Mouse (Mus musculus): Measurements from ENCODE around the gene Gm10337.

The Gm10337 gene

GRCm38 (mm10) chr15:102517976-102518858 lies 14.7 kb downstream of the Gm10337 start, which contains the start of gene Tarbp2:
Gene Tarbp2, plus strand, starts transcription at chr15:102518192.
- DNase-seq = peak; percentile 100

- DNase-seq = no peak
Observed at GRCm38 (mm10) chr15:102518859-102519201, 15.3 kb downstream of the Gm10337 start.

- DNase-seq = no peak
Observed at GRCm38 (mm10) chr15:102519211-102520141, 16.0 kb downstream of the Gm10337 start.

- no peak for DNase-seq
Observed at GRCm38 (mm10) chr15:102520416-102520815, 16.9 kb downstream of the Gm10337 start.

GRCm38 (mm10) chr15:102521480-102521879 lies 18.0 kb downstream of the Gm10337 start:
- DNase-seq = no peak

GRCm38 (mm10) chr15:102524892-102525485 lies 21.5 kb downstream of the Gm10337 start, which contains the start of gene Npff:
Gene Npff, minus strand, starts transcription at chr15:102524942.
- DNase-seq = peak; percentile 87

- no peak for DNase-seq
Observed at GRCm38 (mm10) chr15:102526111-102527002, 22.8 kb downstream of the Gm10337 start.

GRCm38 (mm10) chr15:102527936-102528335 lies 24.4 kb downstream of the Gm10337 start:
- DNase-seq = no peak

GRCm38 (mm10) chr15:102528396-102528795 lies 24.9 kb downstream of the Gm10337 start:
- no peak for DNase-seq

- no peak for DNase-seq
Observed at GRCm38 (mm10) chr15:102530566-102530965, 27.0 kb downstream of the Gm10337 start.

GRCm38 (mm10) chr15:102531586-102531985 lies 28.1 kb downstream of the Gm10337 start:
- DNase-seq = no peak

- DNase-seq = no peak
Observed at GRCm38 (mm10) chr15:102532106-102532900, 28.8 kb downstream of the Gm10337 start.

GRCm38 (mm10) chr15:102533926-102534325 lies 30.4 kb downstream of the Gm10337 start:
- DNase-seq = no peak

GRCm38 (mm10) chr15:102544801-102545200 lies 41.3 kb downstream of the Gm10337 start:
- DNase-seq = no peak

- no peak for DNase-seq
Observed at GRCm38 (mm10) chr15:102546246-102546645, 42.7 kb downstream of the Gm10337 start.

GRCm38 (mm10) chr15:102546677-102547427 lies 43.3 kb downstream of the Gm10337 start:
- peak; percentile 52 for DNase-seq

- no peak for DNase-seq
Observed at GRCm38 (mm10) chr15:102547478-102547877, 44.0 kb downstream of the Gm10337 start.

- DNase-seq = no peak
Observed at GRCm38 (mm10) chr15:102552599-102552998, 49.1 kb downstream of the Gm10337 start.

Data from kidney, postnatal 10 days (tissue).